Mouse (Mus musculus): ENCODE data around the gene Naalad2. TPM values are rescaled to one million over a fixed set of nuclear protein-coding genes. Genes with fewer than 3 reads are reported as not detected.
"Not testable (repeated sequence)": the region's sequence is repeated elsewhere in the genome, so short reads cannot be mapped to it uniquely, and the experiment has no call there.

Naalad2 gene
- total and polyA plus RNA-seq, 2 experiments from 2014 or later, result 4.5 to 15.8 TPM

DNA sequence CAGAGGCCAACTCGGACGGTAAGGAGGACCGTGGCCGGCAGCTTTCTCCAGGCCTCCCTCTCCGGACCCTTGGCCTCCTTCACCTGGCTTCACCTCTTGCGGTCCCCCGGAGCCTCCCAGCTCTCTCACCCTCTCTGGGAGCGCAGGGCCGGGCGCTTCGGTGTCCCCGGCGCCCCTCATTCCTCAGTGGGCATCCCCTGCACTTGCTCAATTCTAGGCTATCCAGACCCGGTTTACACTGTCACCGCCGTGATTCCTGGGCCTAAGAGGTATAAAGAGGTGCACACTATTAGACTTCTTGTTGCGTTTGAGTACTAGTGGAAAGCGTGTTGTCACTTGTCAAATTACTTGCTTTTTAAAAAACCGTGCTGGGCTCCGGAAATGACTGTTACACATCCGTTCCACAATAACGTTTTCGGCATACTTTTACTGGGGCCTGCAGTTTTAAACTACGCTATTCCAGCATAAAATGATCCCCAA, 110.3 kb downstream of the Naalad2 start:
- TF ChIP-seq EP300 (IDR thresholded peaks at IDR 0.05; ENCODE audit: low read depth) (no peak), CTCF (IDR thresholded peaks at IDR 0.05; ENCODE audit: low read depth) (no peak)
- Histone ChIP-seq H3K36me3 (replicated peaks; ENCODE audit: control insufficient read depth, insufficient read depth, low read length) (no peaks in the 10 kb centered on the region), H3K9me3 (replicated peaks; ENCODE audit: control insufficient read depth, low read length) (no peaks in the 10 kb centered on the region), H3K27me3 (ENCODE audit: control insufficient read depth, insufficient read depth, low read length) (no peaks in the 10 kb centered on the region), H3K4me2 (ENCODE audit: low read depth, low read length) (peak overlapping the region; percentile 82), H3K9ac (replicated peaks; ENCODE audit: low read depth, low read length) (peak overlapping the region; percentile 96), H3K4me1 (ENCODE audit: control insufficient read depth, insufficient read depth) (peaks cover 8% of the 10 kb centered on the region), H3K4me3 (ENCODE audit: low read depth, low read length) (peak overlapping the region; percentile 95), H3K27ac (ENCODE audit: low read depth) (peak overlapping the region; percentile 94)
- DNase-seq (ENCODE audit: low spot score), result no peak
- peak; percentile 42 for ATAC-seq (ENCODE audit: insufficient read depth, low read depth)
- WGBS, result under 1% methylated on average over 24 of the region's 24 CpGs

GRCm38 (mm10) chr9:18291571-18292429, 111.0 kb downstream of the Naalad2 start, which contains the start of gene Chordc1:
TSS of gene Chordc1 (plus strand) at chr9:18292125.
- ATAC-seq (ENCODE audit: insufficient read depth, low read depth), result peak; percentile 100
- peak; percentile 97 for DNase-seq (ENCODE audit: low spot score)
- H3K9ac ChIP-seq (replicated peaks; ENCODE audit: low read depth, low read length), result peak within 1 kb of the TSS; percentile 96
- peak within 1 kb of the TSS; percentile 94 for H3K27ac ChIP-seq (ENCODE audit: low read depth)
- H3K4me3 ChIP-seq (ENCODE audit: low read depth, low read length), result peak within 1 kb of the TSS; percentile 95
- H3K4me1 ChIP-seq (ENCODE audit: control insufficient read depth, insufficient read depth), result peaks cover 8% of the 10 kb centered on the region
- 4% methylated on average over 49 of the region's 49 CpGs for WGBS
- H3K9me3 ChIP-seq (replicated peaks; ENCODE audit: control insufficient read depth, low read length), result no peaks in the 10 kb centered on the region
- no peak for TF ChIP-seq EP300 (IDR thresholded peaks at IDR 0.05; ENCODE audit: low read depth)
- TF ChIP-seq CTCF (IDR thresholded peaks at IDR 0.05; ENCODE audit: low read depth), result peak; percentile 20; the same call in 1 of the 2 replicates
- H3K4me2 ChIP-seq (ENCODE audit: low read depth, low read length), result peak within 1 kb of the TSS; percentile 82
- no peaks in the 10 kb centered on the region for H3K27me3 ChIP-seq (ENCODE audit: control insufficient read depth, insufficient read depth, low read length)
- H3K36me3 ChIP-seq (replicated peaks; ENCODE audit: control insufficient read depth, insufficient read depth, low read length), result no peaks in the 10 kb centered on the region

- 0 out of 2 replicates have a peak, but pooled peaks have one; percentile 24 for TF ChIP-seq CTCF (IDR thresholded peaks at IDR 0.05; ENCODE audit: low read depth)
- not testable (repeated sequence) for H3K4me1 ChIP-seq (ENCODE audit: control insufficient read depth, insufficient read depth); H3K27me3 ChIP-seq (ENCODE audit: control insufficient read depth, insufficient read depth, low read length); ATAC-seq (ENCODE audit: insufficient read depth, low read depth); H3K4me2 ChIP-seq (ENCODE audit: low read depth, low read length); H3K9ac ChIP-seq (replicated peaks; ENCODE audit: low read depth, low read length); H3K27ac ChIP-seq (ENCODE audit: low read depth); H3K9me3 ChIP-seq (replicated peaks; ENCODE audit: control insufficient read depth, low read length); H3K36me3 ChIP-seq (replicated peaks; ENCODE audit: control insufficient read depth, insufficient read depth, low read length); DNase-seq (ENCODE audit: low spot score); H3K4me3 ChIP-seq (ENCODE audit: low read depth, low read length)
- 26% methylated on average over 5 of the region's 5 CpGs for WGBS
These were observed 124.1 kb downstream of the Naalad2 start for GRCm38 (mm10) chr9:18278693-18279092.

DNA sequence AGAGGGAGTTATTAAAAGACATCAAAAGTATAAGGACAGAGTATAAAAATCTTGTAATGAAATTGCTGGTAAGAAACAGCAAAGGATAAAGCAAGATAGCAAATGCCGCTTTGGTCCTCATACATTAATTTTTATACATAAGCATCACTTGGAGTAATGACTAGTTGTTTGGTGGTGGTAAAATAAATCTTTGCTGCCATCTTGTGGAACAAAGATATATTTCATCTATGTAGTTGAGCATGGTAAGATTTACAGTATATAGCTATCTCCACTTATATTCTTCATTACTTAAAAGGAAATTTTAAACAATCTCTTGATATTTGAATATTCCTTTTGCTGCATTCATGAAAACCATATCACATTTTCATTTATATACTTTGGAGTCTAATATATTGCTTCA, 125.3 kb downstream of the Naalad2 start:
- TF ChIP-seq CTCF (IDR thresholded peaks at IDR 0.05; ENCODE audit: low read depth) (0 out of 2 replicates have a peak, but pooled peaks have one; percentile 14), EP300 (IDR thresholded peaks at IDR 0.05; ENCODE audit: low read depth) (no peak)
- no peak overlapping the region for H3K27ac ChIP-seq (ENCODE audit: low read depth)
- WGBS, result 43% methylated on average over 1 of the region's 1 CpGs
- DNase-seq (ENCODE audit: low spot score) (peak; percentile 13), ATAC-seq (ENCODE audit: insufficient read depth, low read depth) (no peak)
- H3K4me1 ChIP-seq (ENCODE audit: control insufficient read depth, insufficient read depth), result no peaks in the 10 kb centered on the region
- H3K36me3 ChIP-seq (replicated peaks; ENCODE audit: control insufficient read depth, insufficient read depth, low read length), result no peaks in the 10 kb centered on the region
- no peaks in the 10 kb centered on the region for H3K27me3 ChIP-seq (ENCODE audit: control insufficient read depth, insufficient read depth, low read length)
- H3K4me2 ChIP-seq (ENCODE audit: low read depth, low read length), result no peak overlapping the region
- no peak overlapping the region for H3K4me3 ChIP-seq (ENCODE audit: low read depth, low read length)
- H3K9me3 ChIP-seq (replicated peaks; ENCODE audit: control insufficient read depth, low read length), result no peaks in the 10 kb centered on the region
- no peak overlapping the region for H3K9ac ChIP-seq (replicated peaks; ENCODE audit: low read depth, low read length)

DNA sequence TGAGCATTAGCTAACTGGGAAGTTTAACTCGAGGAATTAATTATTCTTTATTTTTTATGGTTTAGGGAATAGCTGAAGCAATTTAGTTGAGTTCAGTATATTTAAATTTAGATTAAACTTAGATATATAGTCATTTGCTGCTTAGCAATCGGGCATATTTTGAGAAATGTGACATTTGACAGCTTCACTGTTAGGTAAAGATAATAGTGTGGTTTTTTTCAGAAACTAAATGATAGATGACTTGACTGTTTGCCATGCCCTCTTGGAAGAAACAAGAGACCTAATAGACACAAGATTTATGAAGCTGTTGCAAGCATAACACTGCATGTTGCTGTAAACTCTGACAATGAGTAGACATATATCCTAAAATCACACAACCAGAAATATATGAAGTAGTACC, 126.0 kb downstream of the Naalad2 start:
- no peaks in the 10 kb centered on the region for H3K27me3 ChIP-seq (ENCODE audit: control insufficient read depth, insufficient read depth, low read length)
- no peak overlapping the region for H3K27ac ChIP-seq (ENCODE audit: low read depth)
- H3K4me2 ChIP-seq (ENCODE audit: low read depth, low read length), result no peak overlapping the region
- H3K4me1 ChIP-seq (ENCODE audit: control insufficient read depth, insufficient read depth), result no peaks in the 10 kb centered on the region
- WGBS, result 30% methylated on average over 2 of the region's 2 CpGs
- no peaks in the 10 kb centered on the region for H3K9me3 ChIP-seq (replicated peaks; ENCODE audit: control insufficient read depth, low read length)
- DNase-seq (ENCODE audit: low spot score), result no peak
- ATAC-seq (ENCODE audit: insufficient read depth, low read depth), result no peak
- TF ChIP-seq EP300 (IDR thresholded peaks at IDR 0.05; ENCODE audit: low read depth) (no peak), CTCF (IDR thresholded peaks at IDR 0.05; ENCODE audit: low read depth) (no peak)
- H3K36me3 ChIP-seq (replicated peaks; ENCODE audit: control insufficient read depth, insufficient read depth, low read length), result no peaks in the 10 kb centered on the region
- H3K9ac ChIP-seq (replicated peaks; ENCODE audit: low read depth, low read length), result no peak overlapping the region
- H3K4me3 ChIP-seq (ENCODE audit: low read depth, low read length), result no peak overlapping the region
